Mouse (Mus musculus): ENCODE results near the gene Cyp4f39.
"Not testable (repeated sequence)": the region's sequence is repeated elsewhere in the genome, so short reads cannot be mapped to it uniquely, and the experiment has no call there.

Gene Cyp4f39

GRCm38 (mm10) chr17:32532356-32532755 lies 79.8 kb downstream of the Cyp4f39 start:
- DNase-seq, result not testable (repeated sequence)

DNA sequence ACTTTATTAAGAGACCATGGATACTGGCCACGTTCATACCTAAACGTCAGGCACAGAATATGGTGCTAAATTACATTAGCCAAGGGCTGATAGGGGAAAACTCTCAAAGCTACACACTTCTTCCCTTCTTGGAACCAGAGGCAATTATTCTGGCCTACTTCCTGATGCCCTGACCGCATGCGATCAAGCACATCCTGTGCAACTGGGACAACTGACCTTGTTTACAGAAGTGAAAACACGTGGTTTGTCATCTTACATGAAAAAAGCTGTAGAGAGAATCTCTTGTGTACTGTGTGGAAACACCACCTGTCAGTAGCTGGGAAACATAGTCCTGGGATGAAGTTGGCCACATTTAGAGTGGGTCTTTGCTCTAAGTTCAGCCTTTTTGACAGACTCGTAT lies 81.5 kb downstream of the Cyp4f39 start:
- DNase-seq, result no peak

DNA sequence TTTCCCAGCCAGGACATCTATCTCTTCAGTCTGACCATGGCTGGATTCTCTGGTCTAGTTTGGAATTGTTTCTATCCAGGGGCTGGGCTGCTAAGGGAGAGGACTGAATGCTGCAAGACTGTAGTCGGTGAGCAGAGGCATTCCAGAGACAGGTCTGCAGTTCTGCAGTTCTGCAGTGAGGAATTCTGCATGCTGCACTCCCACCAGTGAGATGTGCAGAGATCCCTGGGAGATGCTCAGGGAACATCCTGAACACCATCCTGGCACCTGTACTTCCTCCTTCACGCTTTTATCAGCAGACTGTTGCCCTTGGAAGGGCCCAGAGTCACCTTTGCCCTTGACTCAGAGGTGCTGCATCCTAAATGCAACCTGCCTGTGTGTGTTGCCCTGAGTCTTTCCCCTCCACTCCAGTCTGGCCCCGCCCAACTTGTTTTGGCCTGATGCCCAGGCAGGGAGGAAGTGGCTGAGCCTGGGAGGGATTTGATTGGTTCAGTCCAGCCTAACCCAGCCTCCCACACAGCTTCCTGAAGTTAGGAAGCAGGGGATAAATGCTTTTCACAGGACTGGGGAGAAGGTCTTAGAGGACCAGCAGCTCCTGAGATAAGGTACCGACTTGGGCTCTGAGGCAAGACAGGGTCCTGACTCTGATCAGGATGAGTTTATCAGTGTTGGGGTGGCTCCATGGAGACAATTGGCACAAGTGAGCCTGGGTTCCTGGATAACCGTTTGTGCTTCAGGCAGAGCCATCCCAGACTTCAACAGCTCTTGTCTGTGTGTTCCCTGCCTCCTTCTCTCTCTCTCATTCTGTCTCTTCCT lies 83.7 kb downstream of the Cyp4f39 start, which contains the start of gene Cyp4f16:
TSS of gene Cyp4f16 (plus strand) at position 508 of the 816 bp plus-strand sequence.
- DNase-seq, result peak; percentile 88 to 94

- peak; percentile 27 to 57 for DNase-seq
These were observed 84.3 kb downstream of the Cyp4f39 start for GRCm38 (mm10) chr17:32536867-32537250.
